Mouse (Mus musculus): ENCODE results near the gene Galnt7. TPM values are rescaled to one million over a fixed set of nuclear protein-coding genes. Genes with fewer than 3 reads are reported as not detected.

The Galnt7 gene
- polyA plus RNA-seq, 1 experiment = 2.0 TPM

DNA sequence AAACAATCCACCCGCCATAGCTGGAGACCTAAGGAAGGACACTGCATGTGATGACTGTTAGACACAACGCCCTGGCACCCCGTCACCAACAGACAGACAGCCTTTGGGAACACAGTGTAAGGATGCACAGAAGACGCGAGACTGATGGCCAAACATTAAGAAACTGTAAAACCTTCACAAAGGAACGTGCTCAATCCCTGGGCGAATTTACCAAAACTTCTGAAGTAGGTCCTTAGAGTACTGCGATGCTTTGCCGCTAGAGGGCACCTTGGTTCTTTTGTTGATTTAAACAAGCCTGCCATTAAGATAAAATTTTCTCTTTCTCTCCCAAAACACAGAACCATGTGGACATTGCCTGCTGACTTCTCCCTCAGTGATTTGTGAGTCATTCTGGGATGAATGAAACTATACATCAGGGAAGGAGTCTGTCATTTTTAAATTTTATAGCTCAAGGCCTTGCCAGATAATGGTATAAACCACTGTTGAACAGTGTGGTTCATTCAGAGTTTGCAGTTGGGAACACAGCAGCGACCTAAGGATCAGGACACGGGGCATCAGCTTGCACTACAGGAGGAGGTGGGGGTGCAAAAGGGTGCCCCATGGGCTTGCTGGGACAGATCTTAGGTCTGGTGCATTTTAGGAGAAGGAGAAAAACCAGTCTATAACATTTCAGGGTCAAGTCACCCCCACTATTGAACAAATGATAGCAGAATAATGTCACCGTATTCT lies 112.6 kb downstream of the Galnt7 start:
- DNase-seq (ENCODE audit: low read depth in 1 of 2, low spot score in 2 of 2) = peak; percentile 18 to 56
- H3K27me3 ChIP-seq (ENCODE audit: control insufficient read depth, insufficient read depth, low read length) = no peaks in the 10 kb centered on the region
- H3K4me1 ChIP-seq (ENCODE audit: control insufficient read depth, insufficient read depth, insufficient read length) = no peaks in the 10 kb centered on the region
- peaks cover 5% of the 10 kb centered on the region for H3K36me3 ChIP-seq (ENCODE audit: control insufficient read depth, insufficient read depth, low read length)
- TF ChIP-seq CTCF (IDR thresholded peaks at IDR 0.05; ENCODE audit: extremely low read depth, insufficient read depth, insufficient read length, insufficient replicate concordance) (peak; percentile 36; the same call in 1 of the 2 replicates), POLR2A (IDR thresholded peaks at IDR 0.05; ENCODE audit: low read depth, low read length) (no peak)
- no peak overlapping the region for H3K4me3 ChIP-seq (ENCODE audit: extremely low read depth, insufficient read depth, insufficient read length)
- WGBS = 59% methylated on average over 12 of the region's 12 CpGs
- no peak overlapping the region for H3K27ac ChIP-seq (ENCODE audit: insufficient read depth, low read length)

DNA sequence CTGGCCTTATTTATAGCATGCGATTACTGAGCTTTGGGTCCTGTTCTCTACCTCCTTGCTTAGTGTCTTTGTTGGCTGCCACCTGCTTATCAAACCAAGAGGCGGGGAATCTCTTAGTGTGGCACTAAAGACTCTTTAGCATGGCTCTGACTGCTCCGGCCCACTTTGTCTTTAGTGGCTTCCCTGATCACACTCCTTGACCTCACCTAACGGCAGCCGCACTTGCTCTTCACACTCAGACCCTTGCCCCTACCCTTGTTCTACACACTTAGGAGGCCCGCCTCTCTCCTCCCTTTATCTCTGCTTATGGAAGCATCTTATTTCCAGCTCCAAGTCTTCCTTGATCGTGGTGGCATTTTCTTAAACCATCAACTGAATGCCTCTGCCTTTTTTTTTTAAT lies 114.2 kb downstream of the Galnt7 start:
- TF ChIP-seq POLR2A (IDR thresholded peaks at IDR 0.05; ENCODE audit: low read depth, low read length) (no peak), CTCF (IDR thresholded peaks at IDR 0.05; ENCODE audit: extremely low read depth, insufficient read depth, insufficient read length, insufficient replicate concordance) (no peak)
- Histone ChIP-seq H3K36me3 (ENCODE audit: control insufficient read depth, insufficient read depth, low read length) (peaks cover 5% of the 10 kb centered on the region), H3K4me1 (ENCODE audit: control insufficient read depth, insufficient read depth, insufficient read length) (no peaks in the 10 kb centered on the region), H3K27me3 (ENCODE audit: control insufficient read depth, insufficient read depth, low read length) (no peaks in the 10 kb centered on the region), H3K4me3 (ENCODE audit: extremely low read depth, insufficient read depth, insufficient read length) (no peak overlapping the region), H3K27ac (ENCODE audit: insufficient read depth, low read length) (no peak overlapping the region)
- WGBS = 92% methylated on average over 7 of the region's 7 CpGs
- DNase-seq (ENCODE audit: low read depth in 1 of 2, low spot score in 2 of 2) = no peak

DNA sequence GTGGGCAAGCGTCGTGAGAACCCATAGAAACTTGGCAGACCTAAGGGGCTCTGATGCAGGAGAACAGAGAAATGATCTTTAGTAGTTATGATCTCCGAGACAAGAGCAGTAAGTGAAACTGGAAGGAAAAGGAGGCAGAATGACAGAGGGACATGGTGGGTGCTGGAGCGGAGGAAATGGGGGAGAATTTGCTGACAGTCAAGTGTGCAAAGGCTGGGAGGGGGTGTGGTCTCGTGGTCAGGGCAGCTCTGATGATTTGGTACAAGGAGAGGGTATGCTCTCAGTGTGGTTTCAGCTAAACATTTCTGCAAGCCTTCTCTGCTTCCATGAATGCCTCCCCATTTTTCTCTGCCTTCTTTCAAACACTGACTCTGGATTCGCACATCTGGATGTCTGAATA lies 116.7 kb downstream of the Galnt7 start:
- TF ChIP-seq POLR2A (IDR thresholded peaks at IDR 0.05; ENCODE audit: low read depth, low read length) = no peak
- no peak for TF ChIP-seq CTCF (IDR thresholded peaks at IDR 0.05; ENCODE audit: extremely low read depth, insufficient read depth, insufficient read length, insufficient replicate concordance)
- Histone ChIP-seq H3K4me3 (ENCODE audit: extremely low read depth, insufficient read depth, insufficient read length) (no peak overlapping the region), H3K27ac (ENCODE audit: insufficient read depth, low read length) (no peak overlapping the region), H3K4me1 (ENCODE audit: control insufficient read depth, insufficient read depth, insufficient read length) (no peaks in the 10 kb centered on the region), H3K27me3 (ENCODE audit: control insufficient read depth, insufficient read depth, low read length) (no peaks in the 10 kb centered on the region), H3K36me3 (ENCODE audit: control insufficient read depth, insufficient read depth, low read length) (peaks cover 5% of the 10 kb centered on the region)
- no peak for DNase-seq (ENCODE audit: low read depth in 1 of 2, low spot score in 2 of 2)
- 84% methylated on average over 6 of the region's 6 CpGs for WGBS

DNA sequence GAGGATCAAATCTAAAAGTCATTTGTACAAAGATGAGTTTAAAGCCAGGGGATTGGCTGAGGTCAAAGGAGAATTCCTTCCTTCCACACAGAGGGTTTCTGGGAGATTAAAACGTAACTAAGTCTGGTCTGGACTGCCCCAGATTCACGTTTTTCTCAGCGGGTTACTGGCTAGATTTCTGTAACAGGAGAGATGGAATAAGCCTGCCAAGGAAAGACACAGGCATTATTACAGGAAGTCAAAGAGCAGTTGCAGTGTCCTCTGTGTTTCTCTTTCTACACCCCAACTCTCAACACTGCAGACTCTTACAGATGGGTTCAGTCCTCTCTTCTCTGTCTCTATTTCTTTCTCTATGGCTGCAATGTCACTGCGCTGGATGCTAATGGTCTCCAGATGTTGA lies 118.3 kb downstream of the Galnt7 start:
- Histone ChIP-seq H3K27me3 (ENCODE audit: control insufficient read depth, insufficient read depth, low read length) (no peaks in the 10 kb centered on the region), H3K27ac (ENCODE audit: insufficient read depth, low read length) (no peak overlapping the region), H3K4me3 (ENCODE audit: extremely low read depth, insufficient read depth, insufficient read length) (no peak overlapping the region), H3K36me3 (ENCODE audit: control insufficient read depth, insufficient read depth, low read length) (peaks cover 5% of the 10 kb centered on the region), H3K4me1 (ENCODE audit: control insufficient read depth, insufficient read depth, insufficient read length) (no peaks in the 10 kb centered on the region)
- DNase-seq (ENCODE audit: low read depth in 1 of 2, low spot score in 2 of 2) = no peak
- 95% methylated on average over 4 of the region's 4 CpGs for WGBS
- no peak for TF ChIP-seq POLR2A (IDR thresholded peaks at IDR 0.05; ENCODE audit: low read depth, low read length)
- no peak for TF ChIP-seq CTCF (IDR thresholded peaks at IDR 0.05; ENCODE audit: extremely low read depth, insufficient read depth, insufficient read length, insufficient replicate concordance)

DNA sequence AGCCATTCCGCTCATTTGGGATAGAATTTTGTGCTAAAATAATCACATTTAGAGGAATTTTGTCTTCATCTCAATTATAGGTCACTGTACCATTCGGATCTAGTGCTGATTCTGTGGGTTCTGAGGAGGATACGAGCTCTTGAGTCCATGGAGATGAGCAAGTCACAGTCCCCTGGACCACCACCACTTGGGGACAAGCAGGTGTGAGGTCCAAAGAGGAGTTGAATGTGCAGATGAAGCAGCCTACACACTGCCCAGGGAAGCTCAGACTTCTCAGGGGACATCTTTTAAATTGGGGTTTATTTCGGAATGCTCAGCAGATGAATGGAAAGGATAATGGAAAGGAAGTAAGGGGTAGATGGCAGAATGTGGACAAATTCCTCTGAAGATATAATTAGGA lies 119.7 kb downstream of the Galnt7 start:
- WGBS = 95% methylated on average over 4 of the region's 4 CpGs
- Histone ChIP-seq H3K4me1 (ENCODE audit: control insufficient read depth, insufficient read depth, insufficient read length) (no peaks in the 10 kb centered on the region), H3K36me3 (ENCODE audit: control insufficient read depth, insufficient read depth, low read length) (peaks cover 5% of the 10 kb centered on the region), H3K27ac (ENCODE audit: insufficient read depth, low read length) (no peak overlapping the region), H3K27me3 (ENCODE audit: control insufficient read depth, insufficient read depth, low read length) (no peaks in the 10 kb centered on the region), H3K4me3 (ENCODE audit: extremely low read depth, insufficient read depth, insufficient read length) (no peak overlapping the region)
- no peak for TF ChIP-seq CTCF (IDR thresholded peaks at IDR 0.05; ENCODE audit: extremely low read depth, insufficient read depth, insufficient read length, insufficient replicate concordance)
- no peak for TF ChIP-seq POLR2A (IDR thresholded peaks at IDR 0.05; ENCODE audit: low read depth, low read length)
- DNase-seq (ENCODE audit: low read depth in 1 of 2, low spot score in 2 of 2) = no peak

DNA sequence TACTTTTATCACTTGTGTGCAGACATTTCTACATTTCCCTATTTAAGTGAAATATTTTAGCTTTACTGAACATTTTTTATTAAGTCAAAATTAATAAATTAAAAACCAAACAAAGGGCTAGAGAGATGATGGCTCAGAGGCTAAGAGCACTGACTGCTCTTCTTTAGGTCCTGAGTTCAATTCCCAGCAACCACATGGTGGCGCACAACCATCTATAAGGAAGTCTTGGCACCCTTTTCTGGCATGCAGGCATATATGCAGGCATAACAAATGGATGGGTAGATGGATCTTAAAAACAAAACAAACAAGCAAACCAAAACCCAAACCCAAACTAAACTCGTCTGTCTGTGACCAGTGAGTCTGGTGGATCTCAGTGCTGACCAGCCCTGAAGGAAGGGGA lies 120.6 kb downstream of the Galnt7 start:
- no peak for TF ChIP-seq POLR2A (IDR thresholded peaks at IDR 0.05; ENCODE audit: low read depth, low read length)
- no peak for TF ChIP-seq CTCF (IDR thresholded peaks at IDR 0.05; ENCODE audit: extremely low read depth, insufficient read depth, insufficient read length, insufficient replicate concordance)
- 91% methylated on average over 2 of the region's 2 CpGs for WGBS
- peaks cover 5% of the 10 kb centered on the region for H3K36me3 ChIP-seq (ENCODE audit: control insufficient read depth, insufficient read depth, low read length)

DNA sequence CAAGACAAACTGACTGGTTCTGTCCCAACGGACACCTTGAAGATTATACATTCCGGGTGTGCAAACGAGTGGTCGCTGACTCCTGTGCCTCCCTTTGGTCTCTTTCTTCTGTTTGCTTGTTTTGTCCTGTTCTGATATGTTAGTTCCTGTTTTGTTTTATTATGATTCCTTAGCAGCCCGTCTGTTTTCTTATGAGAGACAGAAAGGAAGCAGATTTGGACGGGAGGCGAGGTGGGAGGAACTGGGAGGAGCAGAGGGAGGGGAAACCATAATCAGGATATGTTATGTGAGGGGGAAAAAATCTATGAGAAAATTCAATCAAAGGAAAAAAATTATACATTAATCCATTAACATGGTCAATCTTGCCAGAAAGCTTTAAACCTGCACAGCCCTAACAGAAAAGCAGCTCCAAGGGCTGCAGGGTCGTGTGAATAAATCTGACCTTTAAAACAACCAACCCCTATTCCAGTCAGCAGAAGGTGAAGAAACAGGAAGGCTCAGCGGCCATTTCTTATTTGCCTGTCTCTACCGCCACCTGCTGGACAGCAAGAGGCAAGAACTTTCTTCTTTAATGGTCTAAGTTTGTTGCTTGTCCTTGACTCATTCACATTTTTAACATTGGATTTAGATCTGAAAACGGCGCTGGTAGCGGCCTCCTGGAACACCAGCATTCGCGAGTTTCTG lies 122.0 kb downstream of the Galnt7 start:
- DNase-seq (ENCODE audit: low read depth in 1 of 2, low spot score in 2 of 2) = peak; percentile 69 to 74
- WGBS = 27% methylated on average over 15 of the region's 15 CpGs
- H3K4me1 ChIP-seq (ENCODE audit: control insufficient read depth, insufficient read depth, insufficient read length) = no peaks in the 10 kb centered on the region
- no peaks in the 10 kb centered on the region for H3K27me3 ChIP-seq (ENCODE audit: control insufficient read depth, insufficient read depth, low read length)
- peaks cover 3% of the 10 kb centered on the region for H3K36me3 ChIP-seq (ENCODE audit: control insufficient read depth, insufficient read depth, low read length)
- H3K27ac ChIP-seq (ENCODE audit: insufficient read depth, low read length) = no peak overlapping the region
- H3K4me3 ChIP-seq (ENCODE audit: extremely low read depth, insufficient read depth, insufficient read length) = no peak overlapping the region
- TF ChIP-seq CTCF (IDR thresholded peaks at IDR 0.05; ENCODE audit: extremely low read depth, insufficient read depth, insufficient read length, insufficient replicate concordance) (peak; percentile 75; the same call in 1 of the 2 replicates), POLR2A (IDR thresholded peaks at IDR 0.05; ENCODE audit: low read depth, low read length) (no peak)

More for the DNA sequence above, 120.6 kb downstream of the Galnt7 start:
- no peaks in the 10 kb centered on the region for H3K27me3 ChIP-seq (ENCODE audit: control insufficient read depth, insufficient read depth, low read length)
- no peak for DNase-seq (ENCODE audit: low read depth in 1 of 2, low spot score in 2 of 2)
- no peak overlapping the region for H3K27ac ChIP-seq (ENCODE audit: insufficient read depth, low read length)
- H3K4me1 ChIP-seq (ENCODE audit: control insufficient read depth, insufficient read depth, insufficient read length) = no peaks in the 10 kb centered on the region
- no peak overlapping the region for H3K4me3 ChIP-seq (ENCODE audit: extremely low read depth, insufficient read depth, insufficient read length)

Data from spleen, adult 2 months (tissue).